Mouse (Mus musculus): ENCODE measurements around the gene 2610528J11Rik.
"Not testable (repeated sequence)": the region's sequence is repeated elsewhere in the genome, so short reads cannot be mapped to it uniquely, and the experiment has no call there.

2610528J11Rik gene

DNA sequence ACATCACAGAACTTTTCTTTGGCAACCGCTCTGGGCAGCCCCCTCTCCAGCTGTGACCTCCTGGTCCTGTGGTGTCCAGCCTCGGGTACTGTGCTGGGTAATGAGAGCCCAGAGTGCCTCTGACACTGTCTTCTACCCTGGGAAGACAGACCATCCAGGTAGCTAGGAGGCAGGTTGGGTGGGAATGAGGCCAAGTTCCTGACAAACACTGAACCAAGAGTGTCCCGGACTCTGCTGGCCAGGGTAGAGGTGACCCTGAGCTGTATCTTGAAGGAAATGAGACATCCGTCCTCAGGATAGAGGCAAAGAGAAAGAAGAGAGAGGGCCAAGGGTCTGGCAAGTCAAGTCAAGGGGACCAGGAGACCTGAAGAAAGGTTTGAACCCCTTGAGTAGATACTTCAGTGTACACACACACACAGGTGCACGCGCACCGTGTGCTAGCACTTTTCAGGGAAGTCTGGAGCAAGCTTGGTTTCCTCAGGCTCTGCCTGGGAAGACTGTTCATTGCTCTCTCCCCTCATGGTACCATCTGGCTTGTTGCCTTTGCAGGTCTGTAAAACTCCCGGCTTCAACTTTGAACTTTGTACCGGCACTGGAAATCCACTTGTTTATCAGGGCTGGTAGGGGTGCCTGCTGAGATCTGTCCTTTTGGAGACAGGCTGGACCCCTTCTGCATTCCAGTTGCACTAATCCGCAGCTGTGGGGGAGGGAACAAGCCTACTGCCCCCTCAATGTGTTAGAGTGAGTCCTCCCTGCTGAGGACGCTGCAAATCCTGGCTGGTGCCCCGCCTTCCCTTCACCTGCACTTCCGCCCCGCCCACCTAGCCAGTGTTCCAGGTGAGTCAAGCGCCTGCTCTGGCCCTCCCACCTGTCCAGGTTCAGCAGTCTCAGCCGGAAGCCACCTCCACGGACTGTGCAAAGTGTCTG, at the start of gene 2610528J11Rik:
Gene 2610528J11Rik, plus strand, starts transcription at position 592 of the 927 bp plus-strand sequence.
- DNase-seq (ENCODE audit: low read depth): no peak

DNA sequence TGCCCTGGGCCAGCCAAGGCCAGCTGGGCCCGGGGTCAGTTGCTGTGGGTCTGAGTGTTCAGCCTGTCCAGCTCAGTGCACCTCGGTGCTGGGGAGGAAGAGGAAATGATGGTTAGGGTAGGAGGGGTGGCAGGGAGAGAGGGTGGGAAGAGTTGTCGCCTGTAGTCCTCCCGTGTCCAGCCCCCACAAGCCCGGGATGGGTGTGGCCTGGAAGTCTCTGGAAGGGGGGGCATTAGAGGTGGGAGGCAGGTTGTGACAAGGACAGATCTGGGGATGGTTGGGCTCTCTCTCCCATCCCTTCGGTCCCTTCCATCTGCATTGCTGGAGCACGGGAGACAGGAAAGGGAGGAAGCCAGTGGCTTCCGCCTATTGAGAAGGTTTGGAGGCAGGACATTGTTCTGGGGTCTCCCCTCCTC, 37.1 kb upstream of the 2610528J11Rik start, which contains the start of gene Tie1:
Gene Tie1, minus strand, starts transcription at position 345 of the 416 bp plus-strand sequence.
- no peak for DNase-seq (ENCODE audit: low read depth)

DNA sequence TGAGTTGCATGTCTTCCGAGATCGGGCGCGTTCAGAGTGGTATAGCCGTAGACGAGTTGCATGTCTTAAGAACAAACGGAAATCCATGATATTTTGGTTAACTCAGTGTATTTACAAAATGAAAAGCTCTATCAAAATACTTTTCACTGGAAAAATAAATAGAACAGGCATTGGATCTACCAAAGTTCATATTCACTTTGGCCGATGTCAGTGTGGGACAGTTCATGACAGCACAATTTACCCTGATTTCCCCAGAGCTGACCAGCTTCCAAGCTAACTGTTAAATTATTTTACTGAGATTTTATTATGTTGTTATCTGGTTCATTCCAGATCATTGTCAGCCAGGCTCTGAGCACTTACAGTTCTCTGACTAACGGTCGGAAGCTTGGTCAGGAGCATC, 36.3 kb upstream of the 2610528J11Rik start:
- no peak for DNase-seq (ENCODE audit: low read depth)

DNA sequence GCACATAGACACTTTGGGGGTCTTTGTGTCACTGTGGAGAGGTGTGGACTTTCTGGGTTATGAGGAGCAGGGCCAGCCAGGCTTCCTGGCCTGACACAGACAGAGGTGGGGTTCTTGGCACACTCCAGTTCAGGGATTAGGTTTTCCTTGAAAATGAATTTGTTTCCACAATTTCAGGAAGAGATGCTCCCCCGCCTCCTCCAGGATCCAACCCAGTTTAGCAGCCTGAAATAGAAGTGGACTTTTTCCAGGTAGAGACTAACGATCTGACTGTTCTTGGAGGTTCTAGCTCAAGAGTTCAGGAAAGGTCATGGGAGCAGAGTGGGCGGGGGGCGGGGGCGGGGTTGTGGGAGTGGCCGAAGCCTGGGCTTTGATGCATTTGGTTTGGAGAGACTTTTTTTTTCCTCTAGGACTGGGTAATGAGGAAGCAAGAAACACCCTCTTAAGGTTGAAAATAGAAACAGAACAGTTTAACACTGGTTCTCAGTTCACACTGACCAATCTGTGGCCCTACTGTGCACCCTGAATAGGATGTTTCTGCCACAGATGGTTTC, 26.6 kb upstream of the 2610528J11Rik start:
- no peak for DNase-seq (ENCODE audit: low read depth)

DNA sequence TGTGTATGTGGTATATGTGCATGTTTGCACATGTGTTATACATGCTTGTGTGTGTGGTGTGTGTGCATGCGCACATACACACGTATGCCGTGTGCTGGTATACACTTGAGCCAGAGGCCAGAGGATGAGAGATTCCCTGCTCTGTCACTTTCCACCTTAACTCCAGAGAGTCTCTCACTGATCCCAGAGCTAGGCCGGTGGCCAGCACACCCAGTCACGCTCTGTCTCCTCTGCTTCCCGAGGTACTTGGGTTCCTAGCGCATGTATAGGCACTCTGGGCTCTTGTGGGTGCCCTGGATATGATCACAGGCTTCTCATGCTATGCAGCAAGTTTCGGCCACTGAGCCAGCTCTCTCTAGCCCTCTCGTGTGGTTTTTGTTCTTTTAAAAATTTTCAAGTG, 26.0 kb upstream of the 2610528J11Rik start:
- no peak for DNase-seq (ENCODE audit: low read depth)

DNA sequence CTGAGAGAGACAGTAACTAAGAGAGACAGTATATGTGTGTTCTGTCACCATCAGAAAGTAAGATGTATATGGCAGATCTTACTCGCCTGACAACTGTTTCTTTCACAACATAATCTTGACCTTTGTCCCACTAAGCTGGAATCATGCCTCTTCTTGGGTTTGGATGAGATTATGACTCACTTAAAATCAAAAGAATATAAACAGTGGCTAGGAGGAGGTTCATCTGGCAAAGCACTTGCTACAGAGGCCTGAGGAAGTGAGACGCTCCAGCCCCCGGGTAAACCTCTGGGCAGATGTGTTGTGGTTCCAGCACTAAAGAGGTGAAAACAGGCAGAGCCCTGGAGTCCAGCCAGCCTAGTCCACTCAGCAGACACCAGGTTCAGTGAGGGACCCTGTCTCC, 21.2 kb upstream of the 2610528J11Rik start:
- DNase-seq (ENCODE audit: low read depth): no peak

- DNase-seq (ENCODE audit: low read depth): not testable (repeated sequence)
Observed at GRCm38 (mm10) chr4:118507171-118507570, 19.6 kb upstream of the 2610528J11Rik start.

DNA sequence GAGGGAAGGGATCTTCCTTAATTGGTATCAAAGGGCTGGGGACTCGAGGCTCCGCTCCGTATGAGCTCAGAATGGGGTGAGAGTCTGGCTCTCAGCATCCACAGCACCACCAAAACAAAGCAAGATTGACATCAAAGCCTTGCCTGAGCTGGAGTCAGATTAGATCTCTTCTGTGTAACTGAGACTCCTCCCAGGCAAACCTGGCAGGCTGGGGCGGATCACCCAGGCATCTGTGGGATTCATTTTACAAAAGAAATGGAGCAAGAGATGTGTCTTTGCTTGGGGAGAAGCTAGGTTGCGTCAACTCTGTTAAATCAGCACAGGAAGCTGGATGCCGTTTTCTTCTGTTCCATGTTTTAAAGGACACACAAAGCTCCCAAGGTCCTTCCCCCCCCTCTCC, 17.7 kb upstream of the 2610528J11Rik start:
- no peak for DNase-seq (ENCODE audit: low read depth)

DNA sequence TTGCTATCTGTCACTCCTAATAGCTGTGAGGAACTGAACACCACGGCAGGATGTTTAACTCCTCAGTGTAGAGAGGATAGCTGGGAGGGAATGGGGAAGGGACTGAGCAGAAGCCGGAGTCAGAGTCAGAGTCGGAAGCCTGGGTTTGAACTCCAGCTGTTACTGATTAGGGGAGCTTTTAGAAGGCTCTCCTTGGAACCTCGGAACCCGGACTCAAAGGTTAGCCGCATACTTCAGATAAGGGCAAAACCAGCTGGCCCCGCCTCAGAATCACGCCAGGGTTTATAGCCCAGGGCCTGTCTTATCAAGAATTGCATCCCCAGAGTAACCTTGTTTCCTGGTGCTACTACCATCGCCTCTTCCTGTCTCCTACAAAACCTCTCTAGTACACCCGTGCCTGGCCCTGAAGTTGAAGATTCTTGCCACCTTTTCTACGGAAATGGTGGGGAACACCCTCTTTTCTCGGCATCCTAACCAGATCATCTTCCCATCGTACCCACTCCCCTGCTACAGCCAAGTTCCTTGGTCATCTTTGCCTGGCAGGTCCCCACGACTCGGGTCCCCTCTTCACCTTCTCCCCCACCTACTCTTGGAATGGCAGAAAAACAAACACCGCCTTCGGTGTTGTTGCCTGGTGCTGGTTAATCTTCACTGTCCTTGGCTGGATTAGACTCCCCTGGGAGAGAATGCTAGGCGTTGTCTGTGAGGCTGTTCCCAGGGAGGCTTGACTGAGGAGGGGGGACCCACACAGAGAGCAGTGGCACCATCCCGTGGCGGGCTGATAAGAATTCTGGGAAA, 9.9 kb upstream of the 2610528J11Rik start:
- DNase-seq (ENCODE audit: low read depth): no peak

DNA sequence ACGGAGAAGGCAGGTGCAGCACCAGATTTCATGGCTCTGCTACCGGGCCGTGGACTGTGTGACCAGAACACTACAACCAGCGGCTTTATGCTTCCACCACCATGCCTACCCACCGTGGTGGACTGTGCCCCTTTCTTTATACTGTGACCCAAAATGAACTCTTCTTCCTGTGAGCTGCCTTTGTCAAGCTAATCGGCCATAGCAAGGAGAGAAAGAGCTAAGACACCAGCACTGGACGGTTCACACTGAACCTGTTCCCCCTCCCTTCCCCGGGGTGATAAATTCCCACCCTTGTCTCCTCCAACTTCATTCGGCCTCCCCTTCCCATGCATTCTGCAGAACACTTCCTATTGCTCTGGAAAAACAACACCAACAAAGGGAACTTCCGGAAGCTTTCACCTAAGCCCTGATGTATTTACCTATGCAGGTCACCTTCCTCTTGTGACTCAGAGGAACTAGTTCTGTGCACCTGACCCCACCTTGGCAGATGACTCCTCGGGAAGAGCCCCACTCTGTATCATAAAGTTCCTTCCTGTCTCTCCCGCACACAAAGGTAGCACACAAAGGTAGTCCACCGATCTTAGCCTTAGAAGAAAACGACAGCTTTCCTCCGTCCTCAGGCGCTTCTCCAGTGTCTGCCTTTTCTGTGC, 9.2 kb upstream of the 2610528J11Rik start:
- no peak for DNase-seq (ENCODE audit: low read depth)

DNA sequence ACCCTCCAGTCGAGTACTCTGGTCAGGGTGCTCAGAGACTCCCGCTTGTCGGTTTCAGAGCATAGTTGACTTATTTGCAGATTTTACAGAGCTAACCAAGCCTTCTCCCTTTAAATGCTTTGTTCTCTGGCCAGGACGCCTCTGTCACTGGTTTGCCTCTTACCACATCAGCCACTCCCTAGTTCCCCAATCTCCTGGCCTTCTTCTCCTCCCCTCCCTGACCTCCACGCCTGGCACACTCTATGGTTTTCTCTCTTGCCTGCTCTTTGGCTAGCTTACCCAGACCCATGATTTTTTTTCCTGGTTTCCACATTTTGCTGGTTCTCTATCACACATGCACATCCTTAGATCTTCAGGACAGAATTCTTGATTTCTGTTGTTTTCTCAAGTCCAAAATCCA, 8.6 kb upstream of the 2610528J11Rik start:
- no peak for DNase-seq (ENCODE audit: low read depth)

DNA sequence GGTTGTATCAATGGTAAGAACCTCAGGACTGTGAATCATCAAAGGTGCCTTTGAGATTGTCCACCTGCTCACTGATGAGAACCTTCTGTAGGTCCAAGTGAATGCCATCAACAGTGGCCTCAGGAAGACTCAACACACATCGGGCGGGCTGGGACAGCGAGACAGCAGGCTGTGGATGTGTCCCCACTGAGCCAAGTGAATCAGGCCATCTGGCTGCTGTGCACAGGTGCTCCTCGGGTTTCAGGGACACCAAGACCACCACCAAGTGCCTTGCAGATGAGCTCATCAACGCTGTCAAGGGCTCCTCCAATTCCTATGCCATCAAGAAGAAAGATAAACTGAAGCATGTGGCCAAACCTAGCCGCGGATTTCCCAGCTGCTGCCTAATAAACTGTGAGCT, 4.6 kb upstream of the 2610528J11Rik start:
- no peak for DNase-seq (ENCODE audit: low read depth)

GRCm38 (mm10) chr4:118523976-118524375, 2.8 kb upstream of the 2610528J11Rik start:
- DNase-seq (ENCODE audit: low read depth): no peak

DNA sequence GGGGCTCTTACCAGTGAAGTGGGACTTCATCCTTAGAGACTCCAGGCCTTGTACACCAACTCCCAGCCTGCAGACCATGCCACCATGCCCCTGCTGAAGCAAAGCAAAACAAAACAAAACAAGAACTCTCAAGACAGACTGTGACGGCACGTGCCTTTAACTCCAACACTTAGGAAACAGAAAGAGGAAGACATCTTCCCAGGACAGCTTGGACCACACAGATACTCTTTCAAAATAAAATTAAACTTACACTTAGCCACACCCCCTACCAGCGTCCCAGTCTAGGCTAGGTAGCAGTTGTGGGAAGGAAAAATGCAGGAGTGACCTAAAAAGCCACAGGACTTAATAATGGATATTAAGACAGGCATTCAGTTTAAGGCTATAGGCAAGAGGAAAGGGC, 1.0 kb upstream of the 2610528J11Rik start:
- no peak for DNase-seq (ENCODE audit: low read depth)

GRCm38 (mm10) chr4:118527335-118527681, 509 bp downstream of the 2610528J11Rik start:
- DNase-seq (ENCODE audit: low read depth): no peak

DNA sequence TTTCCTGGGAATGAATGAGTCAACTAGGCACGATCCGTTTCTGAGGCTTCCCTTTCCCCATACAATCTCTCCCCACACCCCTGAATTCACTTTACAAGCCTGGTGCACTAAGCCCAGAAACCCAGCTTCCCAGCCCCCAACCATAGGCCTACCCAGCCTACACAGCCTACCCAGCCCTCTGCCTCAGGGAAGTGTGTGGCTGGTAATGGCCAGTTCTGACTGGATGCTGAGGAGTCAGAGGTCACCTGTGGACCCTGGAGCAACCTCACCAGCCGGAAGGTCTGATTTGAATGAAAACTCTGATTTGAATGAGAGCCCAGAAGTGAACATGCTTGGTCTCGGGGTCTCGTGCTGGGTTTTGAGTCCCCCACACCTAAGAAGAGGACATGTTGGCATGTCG, 921 bp downstream of the 2610528J11Rik start:
- DNase-seq (ENCODE audit: low read depth): no peak

DNA sequence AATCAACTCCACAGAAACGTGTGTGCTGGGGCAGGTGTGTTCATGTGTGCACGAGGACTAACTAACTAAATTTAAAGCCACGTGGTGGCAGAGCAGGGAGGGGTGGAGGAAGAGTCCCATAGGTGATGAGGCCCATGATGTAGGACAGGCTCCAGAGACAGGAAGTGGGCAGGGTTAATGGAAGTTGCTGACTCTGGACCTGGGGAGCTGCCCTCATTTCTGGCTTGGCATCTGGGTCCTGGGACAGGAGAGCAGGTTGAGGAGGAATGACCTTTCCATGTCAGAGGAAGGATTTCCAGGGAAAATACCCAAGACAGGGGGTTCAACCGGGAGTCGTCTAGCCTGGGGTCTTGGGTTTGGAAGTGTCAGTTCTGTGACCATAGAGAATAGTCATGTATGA, 5.9 kb downstream of the 2610528J11Rik start:
- DNase-seq (ENCODE audit: low read depth): no peak

DNA sequence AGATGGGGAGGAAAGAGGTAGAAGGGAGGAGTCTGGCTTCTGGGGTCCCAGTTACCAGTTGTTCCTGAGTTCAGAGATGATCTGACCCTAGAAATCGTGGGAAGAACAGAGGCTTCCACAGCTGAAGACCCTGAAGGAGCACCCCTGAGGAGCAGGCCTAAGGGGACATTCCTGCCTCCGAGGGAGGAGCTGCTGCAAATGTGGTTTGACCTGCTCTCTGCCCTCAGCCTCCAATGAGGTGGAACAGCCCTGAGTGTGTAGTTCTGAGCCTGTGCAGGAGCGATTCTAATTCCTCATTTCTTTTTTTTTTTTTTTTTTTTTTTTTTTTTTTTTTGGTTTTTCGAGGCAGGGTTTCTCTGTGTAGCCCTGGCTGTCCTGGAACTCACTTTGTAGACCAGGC, 6.4 kb downstream of the 2610528J11Rik start:
- DNase-seq (ENCODE audit: low read depth): no peak

- DNase-seq (ENCODE audit: low read depth): no peak
Observed at GRCm38 (mm10) chr4:118533605-118534004, 6.8 kb downstream of the 2610528J11Rik start.

DNA sequence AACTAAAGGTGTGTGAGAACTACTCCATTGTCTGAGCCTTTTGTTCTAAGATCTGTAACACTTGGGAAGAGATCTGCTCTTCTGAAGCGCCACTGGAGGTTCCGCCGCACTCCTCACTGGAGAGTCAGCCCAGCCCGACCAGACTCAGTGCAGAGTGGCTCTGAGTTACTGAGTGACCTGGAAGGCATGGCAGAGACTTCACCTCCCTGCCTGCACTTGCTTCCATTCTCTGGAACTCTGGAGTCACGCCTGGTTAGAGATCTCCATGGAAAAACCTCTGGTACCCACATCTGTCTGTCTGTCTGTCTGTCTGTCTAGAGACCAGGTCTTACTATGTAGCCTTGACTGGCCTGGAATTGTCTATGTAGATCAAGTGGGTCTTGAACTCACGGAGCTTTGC, 8.8 kb downstream of the 2610528J11Rik start:
- no peak for DNase-seq (ENCODE audit: low read depth)

- no peak for DNase-seq (ENCODE audit: low read depth)
Observed at GRCm38 (mm10) chr4:118537801-118538200, 11.0 kb downstream of the 2610528J11Rik start.

- DNase-seq (ENCODE audit: low read depth): no peak
Observed at GRCm38 (mm10) chr4:118539904-118540303, 13.1 kb downstream of the 2610528J11Rik start.

Measured in fibroblast of lung, adult 2 months (primary cell).